Mouse (Mus musculus): ENCODE data around the gene Podxl2.

The Podxl2 gene

GRCm38 (mm10) chr6:88800735-88801134, 74.1 kb downstream of the Podxl2 start:
- DNase-seq (ENCODE audit: low spot score in 2 of 2): no peak

- no peak for DNase-seq (ENCODE audit: low spot score in 2 of 2)
Measured at GRCm38 (mm10) chr6:88800191-88800590, 74.7 kb downstream of the Podxl2 start.

- no peak for DNase-seq (ENCODE audit: low spot score in 2 of 2)
Measured at GRCm38 (mm10) chr6:88794561-88794971, 80.3 kb downstream of the Podxl2 start.

GRCm38 (mm10) chr6:88793872-88794271, 81.0 kb downstream of the Podxl2 start:
- peak in 1 of 2 experiments; percentile 32 for DNase-seq (ENCODE audit: low spot score in 2 of 2)

GRCm38 (mm10) chr6:88793243-88793642, 81.6 kb downstream of the Podxl2 start:
- DNase-seq (ENCODE audit: low spot score in 2 of 2): no peak

All from right cerebral cortex, postnatal 36 days (tissue).